Mouse (Mus musculus) brain, embryonic 14.5 days (tissue): ENCODE data around the gene Atg10. TPM values are rescaled to one million over a fixed set of nuclear protein-coding genes. Genes with fewer than 3 reads are reported as not detected.
A peak's percentile ranks its signal among the peaks of the same experiment; 100 is the strongest.

ENCODE experiments used
- DNase-seq: peaks from one replicate; pipeline ENCODE4 v3.0.0-alpha.2; 2011; ENCODE audit warnings: low read depth
- CTCF ChIP-seq: fragments of 200-500 bp; IDR thresholded peaks from 2 replicates; pipeline ENCODE4 v1.5.1; 2012; ENCODE audit warnings: inconsistent platforms, mild to moderate bottlenecking, moderate library complexity, borderline replicate concordance; ENCODE audit not compliant: insufficient read depth, insufficient read length; ENCODE audit errors: extremely low read depth
- POLR2A ChIP-seq: fragments of 200-500 bp; IDR thresholded peaks from 2 replicates; pipeline ENCODE4 v1.6.1; 2012; ENCODE audit warnings: mild to moderate bottlenecking, inconsistent platforms, borderline replicate concordance; ENCODE audit not compliant: poor library complexity, insufficient read depth, insufficient read length, severe bottlenecking; ENCODE audit errors: extremely low read depth
- polyA plus RNA-seq: library from polyadenylated mRNA; depleted of rRNA; stranded (reverse); fragments of >200 nt; gene quantifications from 2 replicates; pipeline ENCODE4 v1.2.3, GENCODE M21; 2012

Gene Atg10
- polyA plus RNA-seq, 1 experiment = 4.9 TPM

DNA sequence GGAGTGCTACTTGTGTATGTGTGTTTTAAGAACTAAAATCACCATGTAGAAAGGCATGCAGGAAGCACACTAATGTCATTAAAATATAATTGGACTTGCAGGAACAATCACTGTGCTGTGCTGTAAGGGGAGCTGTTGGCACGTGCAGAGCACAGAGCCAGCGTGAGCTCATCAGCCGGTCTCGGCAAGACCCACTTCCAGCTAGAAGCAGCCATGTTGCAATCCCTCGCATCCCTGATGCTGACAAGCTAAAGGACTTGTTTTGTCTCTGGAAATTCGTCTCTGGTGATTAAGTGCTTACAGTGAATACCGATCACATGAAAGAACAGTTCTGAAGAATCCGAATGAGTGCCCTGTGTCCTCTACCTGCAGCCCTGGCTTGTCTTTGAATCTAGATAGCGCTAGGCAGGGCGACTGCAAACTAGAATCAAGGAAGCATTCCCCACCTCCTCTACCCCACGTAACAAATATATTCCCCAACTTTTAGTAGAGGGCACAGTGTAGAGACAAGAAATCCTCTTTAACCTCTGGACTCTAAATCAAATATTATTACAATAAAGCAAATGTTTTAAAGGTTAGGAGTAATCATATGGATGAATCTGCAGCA is 184.5 kb downstream of the Atg10 start:
- DNase-seq = peak; percentile 97

GRCm38 (mm10) chr13:91038636-91039035 is 185.1 kb downstream of the Atg10 start:
- TF ChIP-seq CTCF (no peak), POLR2A (no peak)
- DNase-seq = no peak

More for the DNA sequence above, 184.5 kb downstream of the Atg10 start:
- peak; percentile 68; the same call in 1 of the 2 replicates for TF ChIP-seq CTCF
- no peak for TF ChIP-seq POLR2A

DNA sequence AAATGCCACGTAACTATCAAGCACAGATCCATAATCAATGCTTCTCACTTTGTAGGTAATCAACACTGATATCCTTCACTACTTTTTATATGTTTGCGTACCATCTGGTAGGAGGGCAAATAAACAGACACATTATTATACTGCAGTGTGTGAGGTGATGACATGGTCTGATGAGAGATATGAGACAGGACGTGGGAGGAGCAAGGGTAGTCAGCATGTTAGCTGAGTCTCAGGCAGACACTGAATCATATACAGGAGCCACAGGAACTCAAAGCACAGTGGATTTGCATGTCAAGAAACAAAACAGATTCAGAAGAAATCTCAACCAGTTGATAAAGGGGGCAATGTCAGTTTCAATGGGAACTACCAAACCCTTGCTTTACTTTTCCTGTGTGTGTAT is 185.7 kb downstream of the Atg10 start:
- TF ChIP-seq CTCF (no peak), POLR2A (no peak)
- no peak for DNase-seq

GRCm38 (mm10) chr13:91037405-91037804 is 186.4 kb downstream of the Atg10 start:
- no peak for DNase-seq
- no peak for TF ChIP-seq CTCF
- TF ChIP-seq POLR2A = no peak

GRCm38 (mm10) chr13:91031836-91032235 is 191.9 kb downstream of the Atg10 start:
- TF ChIP-seq POLR2A = no peak
- TF ChIP-seq CTCF = no peak
- no peak for DNase-seq

GRCm38 (mm10) chr13:91023447-91023846 is 200.3 kb downstream of the Atg10 start:
- TF ChIP-seq CTCF (no peak), POLR2A (no peak)
- no peak for DNase-seq

DNA sequence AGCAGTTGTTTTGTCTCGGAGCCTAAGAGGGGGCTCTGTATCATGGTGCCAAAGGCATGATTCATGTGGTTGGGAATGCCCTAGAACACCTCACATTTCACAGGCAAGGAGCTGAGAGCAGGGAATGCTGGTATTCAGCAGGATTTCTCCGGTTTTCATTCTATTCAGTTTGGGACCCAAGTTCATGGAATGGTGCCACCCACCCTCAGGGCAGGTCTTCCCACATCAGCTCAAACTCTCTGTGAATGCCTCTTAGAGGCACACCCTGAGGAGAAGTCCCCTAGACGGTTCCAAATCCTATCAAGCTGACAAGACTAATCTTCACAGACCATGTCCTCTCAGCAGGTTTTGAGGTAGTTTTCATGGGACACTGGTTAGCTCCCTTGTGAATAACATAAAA is 211.9 kb downstream of the Atg10 start:
- no peak for DNase-seq
- TF ChIP-seq POLR2A = no peak
- no peak for TF ChIP-seq CTCF

- no peak for TF ChIP-seq POLR2A
Measured at GRCm38 (mm10) chr13:90995034-90995629, 228.6 kb downstream of the Atg10 start.

GRCm38 (mm10) chr13:90993602-90994001 is 230.2 kb downstream of the Atg10 start:
- TF ChIP-seq CTCF = no peak
- TF ChIP-seq POLR2A = no peak
- no peak for DNase-seq

More at GRCm38 (mm10) chr13:90995034-90995629, 228.6 kb downstream of the Atg10 start:
- DNase-seq = no peak

DNA sequence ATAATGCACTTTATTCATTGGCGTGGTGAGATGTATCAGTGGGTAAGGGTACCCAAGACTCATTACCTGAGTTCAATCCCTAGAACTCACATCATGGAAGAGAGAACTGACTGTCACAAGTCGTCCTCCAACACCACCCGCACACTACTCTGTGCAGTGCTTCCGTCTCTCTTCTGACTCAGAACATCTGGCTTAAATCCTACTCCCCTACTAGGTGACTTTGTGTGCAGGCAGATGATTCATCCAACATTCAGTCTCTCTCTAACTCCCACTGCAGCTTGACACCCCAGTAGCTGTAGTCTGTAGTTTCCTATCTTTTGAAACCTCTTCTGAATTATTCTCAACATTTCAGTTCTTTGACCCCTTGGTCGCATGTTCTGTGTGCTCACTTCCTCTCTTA is 230.8 kb downstream of the Atg10 start:
- no peak for DNase-seq
- no peak for TF ChIP-seq POLR2A
- TF ChIP-seq CTCF = no peak

DNA sequence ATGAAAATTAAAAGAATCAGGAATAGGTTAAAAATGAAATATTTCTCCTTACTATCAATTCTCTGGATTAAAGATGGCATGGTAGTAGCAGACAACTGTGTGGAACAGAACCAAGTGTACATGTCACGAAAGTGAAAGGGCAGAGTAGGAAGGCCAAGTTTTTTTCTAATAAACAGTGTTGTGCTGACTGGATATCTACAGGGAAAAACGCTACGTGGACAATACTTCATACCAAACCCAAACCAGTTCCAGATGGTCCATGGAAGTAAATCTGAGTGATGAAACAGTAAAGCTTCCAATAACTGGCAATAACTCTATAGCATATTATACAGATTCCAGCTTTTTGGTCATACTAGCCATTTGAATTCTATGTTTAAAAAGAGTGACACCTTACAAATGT is 235.5 kb downstream of the Atg10 start:
- DNase-seq = no peak
- TF ChIP-seq POLR2A (no peak), CTCF (no peak)

GRCm38 (mm10) chr13:90985417-90985816 is 238.4 kb downstream of the Atg10 start:
- TF ChIP-seq POLR2A = no peak
- TF ChIP-seq CTCF = no peak
- DNase-seq = no peak

GRCm38 (mm10) chr13:90984073-90984472 is 239.7 kb downstream of the Atg10 start:
- no peak for TF ChIP-seq POLR2A
- TF ChIP-seq CTCF = no peak
- DNase-seq = no peak
